Mouse (Mus musculus) testis, adult 2 months (tissue): Measurements from ENCODE around the gene Fam163b. TPM values are rescaled to one million over a fixed set of nuclear protein-coding genes. Genes with fewer than 3 reads are reported as not detected.

ENCODE experiments used
- H3K27ac ChIP-seq: fragments of 200-500 bp; 2 replicates; pipeline ENCODE4 v1.5.1; 2012; ENCODE audit warnings: low read depth, low read length; ENCODE audit not compliant: control insufficient read depth, insufficient read depth
- H3K27me3 ChIP-seq: fragments of 200-500 bp; 2 replicates; pipeline ENCODE4 v1.6.1; 2012; ENCODE audit warnings: mild to moderate bottlenecking, low read length, moderate library complexity; ENCODE audit not compliant: control insufficient read depth, insufficient read depth
- H3K36me3 ChIP-seq: fragments of 200-500 bp; 2 replicates; pipeline ENCODE4 v1.6.1; 2012; ENCODE audit warnings: mild to moderate bottlenecking, low read length; ENCODE audit not compliant: control insufficient read depth, insufficient read depth
- H3K4me1 ChIP-seq: fragments of 200-500 bp; 2 replicates; pipeline ENCODE4 v1.6.1; 2012; ENCODE audit warnings: low read length; ENCODE audit not compliant: control insufficient read depth, insufficient read depth
- H3K4me3 ChIP-seq: fragments of 200-500 bp; 2 replicates; pipeline ENCODE4 v1.5.1; 2012; ENCODE audit warnings: low read depth, mild to moderate bottlenecking, low read length, moderate library complexity, mixed read lengths; ENCODE audit not compliant: control insufficient read depth
- CTCF ChIP-seq: fragments of 200-500 bp; IDR thresholded peaks from 2 replicates; pipeline ENCODE4 v1.5.1; 2012; ENCODE audit warnings: low read depth, mild to moderate bottlenecking, inconsistent platforms, low read length, moderate library complexity; ENCODE audit not compliant: control insufficient read depth, insufficient read depth, insufficient replicate concordance
- POLR2A ChIP-seq: fragments of 200-500 bp; IDR thresholded peaks from 2 replicates; pipeline ENCODE4 v1.6.1; 2012; ENCODE audit warnings: low read depth, mild to moderate bottlenecking, inconsistent platforms, low read length, moderate library complexity; ENCODE audit not compliant: control insufficient read depth
- polyA plus RNA-seq: library from polyadenylated mRNA; depleted of rRNA; stranded (reverse); fragments of >200 nt; gene quantifications from 2 replicates; pipeline ENCODE4 v1.2.3, GENCODE M21; 2012

Gene Fam163b
- polyA plus RNA-seq, 1 experiment, result 0.54 TPM

- no peaks in the 10 kb centered on the region for H3K27me3 ChIP-seq
- no peaks in the 10 kb centered on the region for H3K4me1 ChIP-seq
- H3K36me3 ChIP-seq, result no peaks in the 10 kb centered on the region
- TF ChIP-seq CTCF (no peak), POLR2A (no peak)
- H3K4me3 ChIP-seq, result no peak overlapping the region
- H3K27ac ChIP-seq, result no peak overlapping the region
Measured at GRCm38 (mm10) chr2:27174242-27174641, 32.0 kb upstream of the Fam163b start.

DNA sequence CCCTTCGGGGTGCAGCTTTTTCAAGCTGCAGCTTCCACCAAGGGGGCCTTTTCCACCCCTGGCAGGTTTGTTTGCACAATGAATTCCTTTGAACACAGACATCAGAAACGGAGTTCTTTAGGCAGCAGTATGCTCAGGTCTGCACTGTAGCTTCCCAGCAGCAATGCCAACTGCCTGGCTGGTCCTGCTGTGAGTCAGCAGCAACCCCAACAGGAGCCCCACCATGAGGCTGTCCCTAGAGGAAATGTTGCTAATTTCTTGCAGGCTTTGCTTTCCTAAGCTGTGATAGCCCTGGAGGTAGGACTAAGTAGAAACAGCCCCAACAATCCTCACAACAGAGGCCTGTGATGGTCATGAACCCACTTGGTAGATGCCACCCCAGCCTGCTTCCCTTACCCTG is 24.7 kb upstream of the Fam163b start:
- no peak overlapping the region for H3K27ac ChIP-seq
- no peaks in the 10 kb centered on the region for H3K36me3 ChIP-seq
- H3K4me3 ChIP-seq, result no peak overlapping the region
- no peaks in the 10 kb centered on the region; the same call in 1 of the 2 replicates for H3K4me1 ChIP-seq
- TF ChIP-seq CTCF, result no peak
- TF ChIP-seq POLR2A, result no peak
- H3K27me3 ChIP-seq, result no peaks in the 10 kb centered on the region

DNA sequence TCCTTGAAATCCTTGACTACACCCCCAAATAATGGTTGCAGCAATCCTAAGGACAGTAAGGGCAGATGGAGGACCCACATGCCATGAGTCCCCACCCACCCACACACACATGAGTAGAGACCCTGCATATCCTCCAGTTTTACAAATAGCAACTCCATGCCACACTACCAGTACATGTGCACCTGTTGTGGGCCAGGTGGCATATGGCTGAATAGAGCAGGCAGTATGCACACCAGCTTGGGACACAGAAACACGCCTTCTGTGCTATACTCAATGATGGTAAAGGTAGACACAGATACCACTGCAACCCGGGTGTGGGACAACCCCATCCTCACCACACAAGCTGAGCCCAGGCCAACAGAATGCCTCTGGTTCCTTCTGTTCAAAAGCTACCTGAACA is 23.8 kb upstream of the Fam163b start:
- no peaks in the 10 kb centered on the region for H3K27me3 ChIP-seq
- H3K36me3 ChIP-seq, result no peaks in the 10 kb centered on the region
- no peaks in the 10 kb centered on the region; the same call in 1 of the 2 replicates for H3K4me1 ChIP-seq
- no peak overlapping the region for H3K27ac ChIP-seq
- TF ChIP-seq CTCF (no peak), POLR2A (no peak)
- no peak overlapping the region for H3K4me3 ChIP-seq

GRCm38 (mm10) chr2:27164796-27165590 is 22.7 kb upstream of the Fam163b start, which contains the start of gene Dbh:
Dbh (plus strand) TSS chr2:27165233.
- Histone ChIP-seq H3K27ac (no peak within 1 kb of the TSS), H3K4me3 (no peak within 1 kb of the TSS), H3K4me1 (no peaks in the 10 kb centered on the region; the same call in 1 of the 2 replicates), H3K36me3 (no peaks in the 10 kb centered on the region), H3K27me3 (no peaks in the 10 kb centered on the region)
- no peak for TF ChIP-seq CTCF
- no peak for TF ChIP-seq POLR2A

- Histone ChIP-seq H3K4me3 (no peak overlapping the region), H3K4me1 (no peaks in the 10 kb centered on the region; the same call in 1 of the 2 replicates), H3K27ac (no peak overlapping the region), H3K36me3 (no peaks in the 10 kb centered on the region), H3K27me3 (no peaks in the 10 kb centered on the region)
- TF ChIP-seq CTCF, result no peak
- TF ChIP-seq POLR2A, result no peak
Measured at GRCm38 (mm10) chr2:27163851-27164250, 21.6 kb upstream of the Fam163b start.

GRCm38 (mm10) chr2:27162656-27163055 is 20.4 kb upstream of the Fam163b start:
- Histone ChIP-seq H3K27ac (no peak overlapping the region), H3K27me3 (no peaks in the 10 kb centered on the region), H3K4me1 (no peaks in the 10 kb centered on the region), H3K36me3 (no peaks in the 10 kb centered on the region), H3K4me3 (no peak overlapping the region)
- no peak for TF ChIP-seq CTCF
- no peak for TF ChIP-seq POLR2A

DNA sequence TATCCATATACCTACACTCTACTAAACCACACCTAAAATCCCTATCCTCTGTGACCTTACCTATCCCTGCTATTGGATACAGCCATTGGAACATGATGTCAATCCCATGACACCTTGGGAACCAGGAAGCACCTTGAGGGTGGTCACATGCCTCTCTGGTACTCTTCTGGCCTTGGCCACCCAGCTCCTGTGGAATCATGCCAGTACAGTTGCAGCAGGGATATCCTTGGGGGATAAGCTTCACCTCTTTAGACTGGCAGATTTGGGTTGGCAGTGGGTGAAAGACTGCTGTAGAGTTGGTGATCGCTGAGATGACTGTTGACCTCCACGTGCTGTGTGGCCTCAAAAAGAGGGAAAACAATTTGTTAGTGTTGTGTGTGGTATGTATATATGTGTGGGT is 19.2 kb upstream of the Fam163b start:
- Histone ChIP-seq H3K27ac (no peak overlapping the region), H3K36me3 (no peaks in the 10 kb centered on the region), H3K27me3 (no peaks in the 10 kb centered on the region), H3K4me1 (no peaks in the 10 kb centered on the region), H3K4me3 (no peak overlapping the region)
- no peak for TF ChIP-seq POLR2A
- TF ChIP-seq CTCF, result no peak
